Mouse (Mus musculus): ENCODE results near the gene Fam234a. TPM values are rescaled to one million over a fixed set of nuclear protein-coding genes. Genes with fewer than 3 reads are reported as not detected.

Fam234a gene
- total and polyA plus RNA-seq, 3 experiments, result 0.10 TPM; not detected in 2

DNA sequence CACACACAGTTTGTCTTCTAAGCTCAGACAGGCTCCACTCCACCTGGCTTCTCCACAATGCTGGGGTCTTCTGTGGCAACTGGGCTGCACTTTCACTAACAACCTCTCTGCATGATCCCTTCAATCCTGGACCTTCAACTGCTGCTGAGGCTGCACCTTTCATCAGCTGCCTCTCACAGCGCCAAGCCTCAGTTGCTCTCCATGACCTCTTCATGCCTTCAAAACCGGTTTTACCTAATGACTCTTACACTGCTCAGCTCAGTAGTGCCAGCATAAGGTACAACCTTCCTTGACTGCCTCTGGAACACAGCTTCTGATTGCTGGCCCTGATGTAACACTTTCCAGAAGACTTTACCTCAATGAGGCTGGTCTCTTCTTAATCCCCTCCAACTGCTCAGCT is 22.5 kb downstream of the Fam234a start:
- H3K27me3 ChIP-seq (ENCODE audit: control insufficient read depth in 1 of 2, insufficient read depth in 2 of 2, low read length in 2 of 2), result peaks cover 6 to 9% of the 10 kb centered on the region in 2 experiments; a peak in 3 of 4 replicates
- H3K9ac ChIP-seq (ENCODE audit: control insufficient read depth, low read depth, low read length, poor library complexity, severe bottlenecking), result no peak overlapping the region

DNA sequence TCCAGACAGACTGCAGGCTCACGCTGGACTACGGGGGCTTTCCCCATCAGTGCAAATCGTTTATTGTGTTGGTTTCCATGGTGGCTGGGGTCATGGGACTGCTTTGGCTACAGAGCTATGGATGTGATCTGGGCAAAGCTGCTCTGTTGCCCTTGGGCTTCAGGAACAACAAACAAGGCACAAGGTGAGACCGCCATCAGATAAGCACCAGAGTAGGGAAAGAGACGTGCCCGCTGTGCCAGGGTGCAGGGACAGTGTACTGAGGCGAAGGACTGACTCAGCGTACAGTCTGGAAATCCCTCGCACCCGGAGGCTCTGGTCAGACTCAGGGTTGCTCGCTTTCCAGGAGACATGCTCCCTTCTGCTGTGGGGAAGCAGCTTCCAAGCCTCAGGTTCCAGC is 31.4 kb downstream of the Fam234a start:
- Histone ChIP-seq H3K4me1 (ENCODE audit: control insufficient read depth in 1 of 2, insufficient read depth in 2 of 2, low read length in 2 of 2) (no peaks in the 10 kb centered on the region), H3K27me3 (ENCODE audit: control insufficient read depth in 1 of 2, insufficient read depth in 2 of 2, low read length in 2 of 2) (no peaks in the 10 kb centered on the region), H3K36me3 (ENCODE audit: control insufficient read depth in 1 of 2, insufficient read depth in 2 of 2, low read length in 2 of 2) (no peaks in the 10 kb centered on the region), H3K27ac (ENCODE audit: control insufficient read depth, low read depth, low read length) (no peak overlapping the region), H3K79me2 (ENCODE audit: control insufficient read depth, insufficient read depth, low read length, poor library complexity) (no peaks in the 10 kb centered on the region), H3K9me3 (replicated peaks; ENCODE audit: insufficient read depth, low read length) (no peaks in the 10 kb centered on the region), H3K4me3 (ENCODE audit: control insufficient read depth in 1 of 2, insufficient read depth in 1 of 2, low read depth in 2 of 2, low read length in 2 of 2) (no peak overlapping the region), H3K9ac (ENCODE audit: control insufficient read depth, low read depth, low read length, poor library complexity, severe bottlenecking) (no peak overlapping the region)
- TF ChIP-seq POLR2A (IDR thresholded peaks at IDR 0.05; ENCODE audit: control insufficient read depth in 1 of 2, insufficient read depth in 1 of 2, low read depth in 1 of 2, low read length in 2 of 2, poor library complexity in 1 of 2), result no peak
- no peak for TF ChIP-seq MYB (IDR thresholded peaks at IDR 0.05; ENCODE audit: low read depth, low read length)
- no peak for TF ChIP-seq BHLHE40 (IDR thresholded peaks at IDR 0.05; ENCODE audit: borderline replicate concordance, low read depth, low read length)
- no peak for TF ChIP-seq MYC (IDR thresholded peaks at IDR 0.05; ENCODE audit: low read depth, low read length)
- no peak for TF ChIP-seq HCFC1 (IDR thresholded peaks at IDR 0.05; ENCODE audit: low read depth, low read length)
- no peak for DNase-seq (ENCODE audit: low read depth, low spot score)

More for the DNA sequence above, 22.5 kb downstream of the Fam234a start:
- Histone ChIP-seq H3K27ac (ENCODE audit: control insufficient read depth, low read depth, low read length) (no peak overlapping the region), H3K36me3 (ENCODE audit: control insufficient read depth in 1 of 2, insufficient read depth in 2 of 2, low read length in 2 of 2) (no peaks in the 10 kb centered on the region), H3K4me1 (ENCODE audit: control insufficient read depth in 1 of 2, insufficient read depth in 2 of 2, low read length in 2 of 2) (no peaks in the 10 kb centered on the region), H3K4me3 (ENCODE audit: control insufficient read depth in 1 of 2, insufficient read depth in 1 of 2, low read depth in 2 of 2, low read length in 2 of 2) (no peak overlapping the region), H3K79me2 (ENCODE audit: control insufficient read depth, insufficient read depth, low read length, poor library complexity) (no peaks in the 10 kb centered on the region), H3K9me3 (replicated peaks; ENCODE audit: insufficient read depth, low read length) (no peaks in the 10 kb centered on the region)
- DNase-seq (ENCODE audit: low read depth, low spot score), result no peak
- TF ChIP-seq BHLHE40 (IDR thresholded peaks at IDR 0.05; ENCODE audit: borderline replicate concordance, low read depth, low read length) (no peak), MYC (IDR thresholded peaks at IDR 0.05; ENCODE audit: low read depth, low read length) (no peak), NELFE (IDR thresholded peaks at IDR 0.05; ENCODE audit: low read depth, low read length) (no peak), POLR2A (IDR thresholded peaks at IDR 0.05; ENCODE audit: control insufficient read depth in 1 of 2, insufficient read depth in 1 of 2, low read depth in 1 of 2, low read length in 2 of 2, poor library complexity in 1 of 2) (no peak), KAT2A (conservative IDR thresholded peaks at IDR 0.05; ENCODE audit: low read depth, low read length) (no peak), CTCF (IDR thresholded peaks at IDR 0.05 in 2 of 3, conservative IDR thresholded peaks at IDR 0.05 in 1 of 3; ENCODE audit: control insufficient read depth in 1 of 3, insufficient read depth in 1 of 3, low read depth in 2 of 3, low read length in 3 of 3, poor library complexity in 1 of 3, severe bottlenecking in 1 of 3) (no peak), CHD2 (IDR thresholded peaks at IDR 0.05; ENCODE audit: low read length) (no peak), CHD1 (IDR thresholded peaks at IDR 0.05; ENCODE audit: low read depth, low read length) (no peak), SMC3 (IDR thresholded peaks at IDR 0.05; ENCODE audit: low read depth, low read length) (no peak)

DNA sequence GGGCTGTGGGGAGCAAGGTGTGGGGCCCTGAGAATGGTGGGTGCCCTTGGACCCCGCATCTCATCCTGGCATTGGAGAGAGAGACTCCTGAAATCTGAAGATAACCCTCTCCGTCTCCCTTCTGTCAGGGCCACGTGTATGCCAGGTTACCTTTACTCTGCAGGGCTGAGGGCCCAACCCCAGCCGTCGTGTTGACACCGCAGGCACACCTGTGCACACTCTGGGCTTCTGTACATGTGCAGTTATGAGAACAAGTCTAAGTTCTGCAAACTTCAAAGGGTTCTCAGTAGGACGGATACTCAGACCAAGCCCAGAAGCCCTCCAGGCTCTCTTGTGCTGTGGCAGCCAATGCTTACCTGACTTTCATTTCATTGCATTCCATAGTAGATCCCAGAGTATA is 31.8 kb downstream of the Fam234a start:
- no peak overlapping the region for H3K27ac ChIP-seq (ENCODE audit: control insufficient read depth, low read depth, low read length)
- H3K4me3 ChIP-seq (ENCODE audit: control insufficient read depth in 1 of 2, insufficient read depth in 1 of 2, low read depth in 2 of 2, low read length in 2 of 2), result no peak overlapping the region
- H3K79me2 ChIP-seq (ENCODE audit: control insufficient read depth, insufficient read depth, low read length, poor library complexity), result no peaks in the 10 kb centered on the region
- no peaks in the 10 kb centered on the region for H3K9me3 ChIP-seq (replicated peaks; ENCODE audit: insufficient read depth, low read length)
- H3K9ac ChIP-seq (ENCODE audit: control insufficient read depth, low read depth, low read length, poor library complexity, severe bottlenecking), result no peak overlapping the region
- no peak for DNase-seq (ENCODE audit: low read depth, low spot score)
- no peaks in the 10 kb centered on the region for H3K4me1 ChIP-seq (ENCODE audit: control insufficient read depth in 1 of 2, insufficient read depth in 2 of 2, low read length in 2 of 2)
- TF ChIP-seq SMC3 (IDR thresholded peaks at IDR 0.05; ENCODE audit: low read depth, low read length), result no peak
- TF ChIP-seq TAL1 (IDR thresholded peaks at IDR 0.05; ENCODE audit: low read length), result no peak
- no peak for TF ChIP-seq UBTF (IDR thresholded peaks at IDR 0.05; ENCODE audit: borderline replicate concordance, insufficient read depth, low read depth, low read length)
- no peak for TF ChIP-seq USF1 (IDR thresholded peaks at IDR 0.05; ENCODE audit: low read depth, low read length)
- TF ChIP-seq BHLHE40 (IDR thresholded peaks at IDR 0.05; ENCODE audit: borderline replicate concordance, low read depth, low read length), result no peak
- no peak for TF ChIP-seq POLR2A (IDR thresholded peaks at IDR 0.05; ENCODE audit: control insufficient read depth in 1 of 2, insufficient read depth in 1 of 2, low read depth in 1 of 2, low read length in 2 of 2, poor library complexity in 1 of 2)
- TF ChIP-seq GATA1 (IDR thresholded peaks at IDR 0.05; ENCODE audit: low read depth, low read length), result no peak
- TF ChIP-seq ETS1 (IDR thresholded peaks at IDR 0.05; ENCODE audit: low read depth, low read length), result no peak
- TF ChIP-seq ZC3H11A (IDR thresholded peaks at IDR 0.05; ENCODE audit: low read depth, low read length), result no peak
- TF ChIP-seq TCF12 (IDR thresholded peaks at IDR 0.05; ENCODE audit: low read depth, low read length), result no peak
- no peak for TF ChIP-seq ELF1 (IDR thresholded peaks at IDR 0.05; ENCODE audit: low read depth, low read length)
- TF ChIP-seq ZNF384 (IDR thresholded peaks at IDR 0.05; ENCODE audit: low read depth, low read length), result no peak
- H3K36me3 ChIP-seq (ENCODE audit: control insufficient read depth in 1 of 2, insufficient read depth in 2 of 2, low read length in 2 of 2), result no peaks in the 10 kb centered on the region
- no peaks in the 10 kb centered on the region for H3K27me3 ChIP-seq (ENCODE audit: control insufficient read depth in 1 of 2, insufficient read depth in 2 of 2, low read length in 2 of 2)
